Mouse (Mus musculus): ENCODE data around the gene Fibp.

The Fibp gene

DNA sequence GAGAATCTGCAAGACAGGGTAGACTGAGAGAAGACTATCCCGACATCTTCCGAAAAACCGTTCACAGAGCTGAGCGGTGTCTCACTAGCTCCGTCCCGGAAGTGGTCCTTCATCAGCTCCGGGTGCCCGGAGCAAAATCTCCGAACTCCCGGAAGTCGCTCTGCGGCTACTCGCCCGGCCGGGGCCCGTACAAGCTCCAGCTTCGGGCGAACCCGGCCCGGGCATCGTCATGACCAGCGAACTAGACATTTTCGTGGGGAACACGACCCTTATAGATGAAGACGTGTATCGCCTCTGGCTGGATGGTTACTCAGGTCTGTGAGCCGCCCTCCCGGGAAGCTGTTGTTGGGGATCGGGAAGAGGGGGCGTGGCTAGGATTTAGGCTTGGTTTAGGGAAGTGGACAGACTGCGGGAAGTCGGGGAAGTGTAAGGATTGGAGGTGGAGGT lies at the start of gene Fibp:
Fibp (plus strand) TSS at position 151 of the 447 bp plus-strand sequence.
- peak; percentile 72 for DNase-seq (ENCODE audit: low read depth, low spot score)

DNA sequence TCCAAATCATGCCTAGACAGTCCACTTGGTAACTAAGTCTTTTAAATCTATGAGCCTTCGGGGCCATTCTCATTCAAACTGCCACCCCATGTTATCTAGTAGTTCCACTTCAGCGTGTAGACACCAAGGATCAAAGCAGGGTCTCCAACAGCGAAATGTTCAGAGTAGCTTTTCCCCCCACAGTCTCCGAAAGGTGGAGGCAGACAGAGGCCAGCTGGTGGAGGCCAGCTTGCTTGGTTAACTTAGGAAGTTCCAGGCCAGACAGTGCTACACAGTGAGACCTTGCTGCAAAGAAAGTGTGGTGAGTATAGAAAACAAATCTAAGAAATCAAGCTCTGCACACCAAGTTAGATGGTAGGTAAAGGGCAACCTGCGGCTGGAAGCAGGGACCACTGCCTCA lies 49.8 kb upstream of the Fibp start:
- DNase-seq (ENCODE audit: low read depth, low spot score): no peak

DNA sequence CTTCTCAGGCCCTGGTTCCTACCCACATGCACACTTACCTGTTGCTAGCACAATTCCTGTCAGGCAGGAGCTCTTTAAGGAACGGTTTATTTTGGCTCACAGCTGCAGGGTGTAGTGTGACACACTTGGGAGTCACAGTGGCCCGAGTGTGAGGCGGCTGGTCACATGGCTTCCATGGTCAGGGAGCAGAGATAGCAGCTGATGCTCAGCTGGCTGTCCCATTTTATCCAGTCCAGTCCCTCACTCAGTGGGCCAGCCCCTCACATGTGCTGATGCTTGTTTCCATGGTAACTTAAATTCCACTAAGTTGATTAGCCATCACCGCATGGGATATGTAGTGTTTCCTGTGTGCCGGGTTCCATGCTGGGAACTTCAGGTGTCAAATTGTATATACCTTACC lies 48.5 kb upstream of the Fibp start:
- no peak for DNase-seq (ENCODE audit: low read depth, low spot score)

DNA sequence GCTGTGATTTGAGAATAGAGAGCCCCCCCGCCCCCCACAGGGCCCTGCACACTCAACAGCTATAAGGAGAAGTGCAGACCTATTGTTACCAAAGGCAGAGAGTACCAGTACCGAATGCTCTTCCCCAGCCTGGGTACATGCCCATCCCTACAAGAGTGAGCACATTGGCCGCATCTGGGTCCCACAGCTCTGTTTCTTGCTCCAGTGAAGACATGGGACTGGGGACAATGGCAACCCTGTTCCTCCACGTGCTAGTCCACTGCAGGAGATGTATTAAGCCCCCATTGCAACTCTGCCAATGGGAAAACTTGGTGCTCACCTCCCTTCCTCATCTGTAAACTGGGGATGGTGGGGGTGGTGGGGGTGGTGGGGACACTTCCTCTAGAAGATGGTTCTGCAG lies 46.6 kb upstream of the Fibp start:
- DNase-seq (ENCODE audit: low read depth, low spot score): no peak

DNA sequence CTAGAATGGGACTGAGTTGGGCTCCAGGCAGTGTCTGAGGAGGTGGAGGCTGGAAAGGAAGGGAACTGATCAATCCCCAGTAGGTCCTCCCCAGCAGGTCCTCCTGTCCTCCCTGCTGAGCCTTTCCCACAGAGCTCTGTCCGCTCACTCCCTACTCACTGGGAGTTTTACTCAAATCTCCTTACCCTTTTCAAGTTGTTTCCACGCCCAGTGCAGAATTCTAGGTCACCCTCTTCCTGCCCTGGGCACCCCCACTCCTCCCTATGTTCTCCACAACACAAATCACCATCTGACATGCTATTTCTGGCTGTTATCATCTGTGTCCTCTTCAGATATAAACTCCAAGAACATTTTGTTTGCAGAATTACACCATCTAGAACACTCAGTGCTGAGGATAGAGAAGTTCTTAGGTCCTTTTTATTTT lies 45.9 kb upstream of the Fibp start:
- DNase-seq (ENCODE audit: low read depth, low spot score): no peak

DNA sequence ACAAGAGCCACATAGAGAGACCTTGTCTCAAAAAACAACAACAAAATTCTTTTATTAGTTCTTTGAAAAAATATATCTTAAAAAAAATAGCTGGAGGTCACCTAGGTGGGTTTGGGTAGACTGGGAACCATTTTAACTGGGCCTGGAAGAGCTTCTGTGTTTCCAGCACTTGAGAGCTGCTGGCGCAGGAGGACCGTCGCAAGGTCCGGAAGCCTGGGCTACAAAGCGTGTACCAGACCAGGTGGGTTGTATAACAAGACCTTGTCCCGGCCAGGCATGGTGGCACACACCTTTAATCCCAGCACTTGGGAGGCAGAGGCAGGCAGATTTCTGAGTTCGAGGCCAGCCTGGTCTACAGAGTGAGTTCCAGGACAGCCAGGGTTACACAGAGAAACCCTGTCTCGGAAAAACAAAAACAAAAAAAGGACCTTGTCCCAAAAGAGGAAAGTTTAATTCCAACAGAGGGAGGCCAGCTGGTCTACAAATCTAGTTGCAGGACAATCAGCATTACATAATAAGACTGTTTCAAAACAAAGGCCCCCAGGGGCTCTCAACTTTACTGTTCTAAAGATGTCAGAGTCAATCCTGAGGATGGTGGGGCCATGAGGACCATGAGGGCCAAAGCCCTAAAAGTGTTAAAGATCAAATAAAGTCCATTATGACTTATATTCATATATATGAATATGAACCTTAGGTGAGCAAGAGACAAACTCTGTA lies 41.5 kb upstream of the Fibp start:
- DNase-seq (ENCODE audit: low read depth, low spot score): no peak

DNA sequence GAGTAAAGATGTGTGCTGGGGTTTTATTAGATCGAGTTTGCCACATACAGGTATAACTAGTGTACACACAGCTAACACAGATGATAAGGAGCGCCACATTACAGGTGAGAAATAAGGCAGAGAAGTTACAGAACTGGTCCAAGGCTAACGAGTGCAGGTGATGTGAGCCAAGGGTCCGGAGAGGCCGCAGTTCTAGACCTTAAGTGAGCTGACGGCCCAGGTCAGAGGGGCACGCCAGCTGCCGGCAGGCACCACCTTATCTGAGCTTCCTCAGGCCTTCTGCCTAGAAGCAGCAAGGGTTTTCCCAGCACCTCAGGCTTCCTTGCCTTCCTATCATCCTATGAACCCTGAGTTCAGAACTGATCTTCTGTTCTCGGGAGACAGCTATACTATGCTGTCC lies 40.8 kb upstream of the Fibp start:
- no peak for DNase-seq (ENCODE audit: low read depth, low spot score)

DNA sequence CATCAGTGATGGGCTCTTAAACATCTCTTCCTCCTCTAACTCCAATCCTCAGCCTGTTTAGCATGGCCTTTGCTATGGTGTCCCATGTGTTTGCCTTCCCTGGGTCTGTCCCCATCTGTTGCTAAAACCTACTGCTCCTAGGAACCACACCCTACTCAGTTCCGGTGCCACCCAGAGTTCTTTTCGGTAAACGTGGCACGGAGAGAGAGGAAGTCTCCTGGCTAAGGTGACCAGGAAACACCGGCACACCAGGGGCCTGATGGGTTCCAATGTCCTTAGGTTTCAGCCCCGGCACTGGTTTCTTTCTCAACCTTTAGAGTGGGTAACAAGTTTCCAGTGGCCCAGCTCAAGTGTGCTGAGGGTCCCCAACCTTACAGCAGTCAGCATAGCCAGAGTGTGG lies 39.8 kb upstream of the Fibp start:
- no peak for DNase-seq (ENCODE audit: low read depth, low spot score)

DNA sequence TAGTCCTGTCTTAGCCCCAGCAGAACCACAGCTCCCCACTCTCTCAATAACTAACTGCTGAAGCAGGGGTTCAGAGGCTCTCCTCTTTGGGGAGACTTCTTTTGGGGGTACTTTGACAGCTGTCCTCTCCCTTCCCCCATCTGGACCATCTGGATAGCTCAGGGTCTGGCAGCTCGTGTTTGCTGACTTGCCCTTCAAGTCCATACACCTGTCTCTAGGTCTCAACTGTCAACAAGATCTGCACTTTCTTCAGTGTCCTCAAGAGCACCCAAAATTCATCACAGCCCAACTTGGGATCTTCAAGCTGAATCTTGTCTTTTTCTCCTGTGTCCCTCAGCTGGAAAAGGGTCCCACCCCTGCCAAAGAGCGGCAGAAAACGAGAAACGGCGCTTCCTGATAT lies 38.6 kb upstream of the Fibp start:
- no peak for DNase-seq (ENCODE audit: low read depth, low spot score)

DNA sequence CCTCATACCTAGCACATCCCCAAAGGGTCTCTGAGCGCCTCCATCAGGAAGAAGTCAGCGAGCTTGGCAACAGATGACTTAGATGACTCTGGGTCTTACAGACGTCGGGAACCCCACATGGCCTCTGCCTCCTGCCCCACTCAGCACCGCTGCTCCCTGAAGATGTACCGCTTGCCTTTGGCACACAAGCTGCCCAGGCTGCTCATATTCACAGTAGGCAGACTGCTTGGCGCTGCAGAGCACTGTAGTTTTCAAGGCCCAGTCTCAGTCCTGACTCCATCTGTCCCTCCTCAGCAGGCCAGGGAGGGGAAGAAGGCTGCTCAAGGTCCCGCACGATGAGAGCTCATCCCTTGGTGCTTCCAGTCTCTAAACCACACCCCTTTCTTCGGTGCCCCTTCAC lies 38.1 kb upstream of the Fibp start:
- DNase-seq (ENCODE audit: low read depth, low spot score): no peak

DNA sequence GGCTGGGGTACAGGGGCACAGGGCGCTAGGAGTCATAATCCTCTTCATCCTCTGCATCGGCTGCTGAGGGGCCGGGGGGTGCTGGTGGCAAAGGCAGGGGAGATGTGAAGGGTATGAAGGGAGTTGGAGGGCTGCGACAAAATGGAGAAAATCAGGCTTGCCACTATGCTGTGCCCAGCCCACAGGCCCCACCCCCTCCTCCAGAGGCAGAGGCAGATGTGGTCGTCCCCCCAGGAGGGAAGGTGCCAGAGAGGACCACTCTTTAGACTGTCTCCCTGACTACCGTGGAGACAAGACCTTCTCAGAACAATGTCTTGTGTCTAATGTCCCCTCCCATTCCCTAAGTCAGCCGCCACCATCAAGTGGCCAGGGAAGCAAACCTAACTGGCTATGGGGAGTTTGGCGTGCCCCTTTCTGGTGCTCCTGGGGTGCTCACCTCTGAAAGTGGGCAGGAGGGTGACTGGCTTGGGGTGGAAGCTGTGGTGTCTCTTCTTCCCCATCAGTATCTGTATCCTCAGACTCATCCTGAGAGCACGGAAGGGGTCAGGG lies 37.4 kb upstream of the Fibp start:
- DNase-seq (ENCODE audit: low read depth, low spot score): no peak

DNA sequence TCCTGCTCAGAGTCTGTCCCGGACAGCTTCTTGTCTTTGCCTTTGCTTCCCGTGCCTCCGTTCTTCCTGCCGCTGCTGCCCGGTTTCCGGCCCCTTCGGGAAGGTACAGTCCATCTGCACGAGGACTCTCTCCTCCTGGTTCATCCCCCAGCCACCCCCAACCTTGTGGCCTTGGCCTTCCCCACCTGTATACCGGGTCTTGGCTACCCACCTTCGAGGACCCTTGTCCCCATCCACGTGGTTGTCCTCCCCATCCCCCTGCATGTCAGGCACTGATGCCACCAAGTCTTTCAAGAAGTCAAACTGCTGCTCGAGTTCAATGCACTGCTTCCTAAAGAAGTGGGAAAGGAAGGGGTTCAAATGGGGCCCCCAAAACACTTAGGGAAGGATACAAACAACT lies 36.9 kb upstream of the Fibp start:
- DNase-seq (ENCODE audit: low read depth, low spot score): no peak

DNA sequence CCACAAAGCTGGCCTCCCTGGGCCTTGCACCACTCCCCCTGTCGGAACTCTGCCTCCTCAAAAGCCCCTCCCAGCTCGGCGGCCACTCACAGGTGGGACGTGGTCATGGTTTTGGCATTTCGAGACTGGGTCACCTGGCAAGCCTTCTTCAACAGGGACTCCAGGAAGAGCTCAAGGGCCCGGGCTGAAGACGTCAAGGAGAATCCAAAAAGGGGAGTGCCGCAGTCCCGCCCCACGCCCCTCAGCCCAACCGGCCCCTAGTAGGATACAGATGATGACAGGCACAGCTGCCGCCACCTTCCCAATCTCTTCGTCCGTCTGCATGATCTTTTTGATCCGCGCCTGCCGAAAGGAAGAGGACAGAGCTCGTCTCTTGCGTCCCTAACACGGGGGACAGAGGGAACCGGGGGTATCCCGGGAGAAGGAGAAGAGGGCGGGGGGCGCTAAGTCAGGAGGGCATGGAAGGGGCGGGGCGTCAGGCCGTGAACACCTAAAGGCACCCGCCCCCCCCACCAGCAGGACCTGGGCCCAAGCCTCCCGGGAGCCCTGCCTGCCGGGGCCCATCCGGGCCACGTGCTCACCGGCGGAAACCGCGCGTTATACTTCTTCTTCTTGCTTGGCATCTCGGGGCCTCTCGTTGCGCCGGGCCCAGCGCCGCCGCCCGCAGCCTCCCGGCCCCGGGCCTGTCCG lies 36.2 kb upstream of the Fibp start:
- no peak for DNase-seq (ENCODE audit: low read depth, low spot score)

DNA sequence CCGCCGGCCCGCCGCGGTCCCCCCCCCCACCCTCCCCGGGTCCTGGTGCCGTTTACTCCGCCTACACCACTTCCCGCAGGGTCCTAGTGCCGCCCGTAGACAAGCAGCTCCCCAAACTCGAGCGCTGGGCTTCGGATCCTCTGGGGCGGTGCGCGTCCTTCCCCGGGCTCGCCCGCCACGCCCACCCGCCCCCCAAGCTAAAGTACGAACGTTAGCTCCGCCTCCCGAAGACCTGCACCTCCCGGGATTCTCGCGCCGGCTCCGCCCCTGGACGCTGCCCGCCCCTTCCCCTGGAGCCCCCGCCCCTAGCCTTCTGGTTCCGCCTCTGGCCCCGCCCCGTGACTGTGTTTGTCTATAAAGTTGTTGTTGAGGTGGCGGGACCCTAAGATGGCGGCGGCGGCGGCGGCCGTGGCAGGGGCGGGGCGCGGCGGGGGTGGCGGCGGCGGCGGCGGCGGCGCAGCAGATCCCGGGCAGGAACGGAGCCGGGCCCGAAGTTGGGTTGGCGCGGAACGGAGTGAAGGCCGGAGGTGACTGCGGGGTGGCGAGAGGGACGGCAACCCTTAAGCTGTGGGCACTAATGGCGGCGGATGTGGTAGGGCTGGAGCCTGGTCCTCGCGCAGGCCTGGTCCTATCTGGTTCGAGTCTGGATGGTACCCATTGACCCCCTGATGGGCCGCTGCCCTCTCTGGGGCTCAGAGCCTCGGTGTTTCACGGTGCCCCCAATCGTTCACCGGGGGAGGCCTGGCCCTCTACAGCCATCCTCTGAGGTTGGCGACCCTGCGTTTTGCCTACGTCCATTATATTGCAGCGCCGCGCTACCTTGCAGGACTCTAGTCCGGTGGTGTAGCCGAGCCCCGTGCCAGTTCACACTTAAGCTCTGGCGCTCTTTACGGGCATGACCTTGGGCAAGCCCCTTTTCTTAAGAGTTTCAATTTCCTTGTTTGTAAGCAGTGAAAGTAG lies 35.4 kb upstream of the Fibp start, which contains the start of the genes Drap1 and AI837181:
Drap1 (minus strand) TSS at position 198 of the 960 bp plus-strand sequence.
AI837181 (plus strand) TSS at position 363 of the 960 bp plus-strand sequence.
- DNase-seq (ENCODE audit: low read depth, low spot score): peak; percentile 92

DNA sequence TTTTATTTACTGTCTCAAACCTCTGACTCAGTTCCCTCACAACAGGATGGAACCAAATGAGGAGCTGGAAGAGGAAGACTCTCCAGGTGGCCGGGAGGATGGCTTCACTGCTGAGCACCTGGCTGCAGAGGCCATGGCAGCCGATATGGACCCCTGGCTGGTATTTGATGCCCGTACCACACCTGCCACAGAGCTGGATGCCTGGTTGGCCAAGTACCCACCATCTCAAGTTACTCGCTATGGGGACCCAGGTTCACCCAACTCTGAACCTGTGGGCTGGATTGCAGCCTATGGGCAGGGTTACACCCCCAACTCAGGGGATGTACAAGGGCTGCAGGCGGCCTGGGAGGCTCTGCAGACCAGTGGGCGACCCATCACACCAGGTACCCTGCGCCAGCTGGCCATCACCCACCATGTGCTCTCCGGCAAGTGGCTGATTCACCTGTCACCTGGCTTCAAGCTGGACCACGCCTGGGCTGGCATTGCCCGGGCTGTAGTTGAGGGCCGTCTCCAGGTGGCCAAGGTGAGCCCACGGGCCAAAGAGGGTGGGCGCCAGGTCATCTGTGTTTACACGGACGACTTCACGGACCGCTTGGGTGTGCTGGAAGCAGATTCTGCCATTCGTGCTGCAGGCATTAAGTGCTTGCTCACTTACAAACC lies 34.4 kb upstream of the Fibp start:
- DNase-seq (ENCODE audit: low read depth, low spot score): no peak

DNA sequence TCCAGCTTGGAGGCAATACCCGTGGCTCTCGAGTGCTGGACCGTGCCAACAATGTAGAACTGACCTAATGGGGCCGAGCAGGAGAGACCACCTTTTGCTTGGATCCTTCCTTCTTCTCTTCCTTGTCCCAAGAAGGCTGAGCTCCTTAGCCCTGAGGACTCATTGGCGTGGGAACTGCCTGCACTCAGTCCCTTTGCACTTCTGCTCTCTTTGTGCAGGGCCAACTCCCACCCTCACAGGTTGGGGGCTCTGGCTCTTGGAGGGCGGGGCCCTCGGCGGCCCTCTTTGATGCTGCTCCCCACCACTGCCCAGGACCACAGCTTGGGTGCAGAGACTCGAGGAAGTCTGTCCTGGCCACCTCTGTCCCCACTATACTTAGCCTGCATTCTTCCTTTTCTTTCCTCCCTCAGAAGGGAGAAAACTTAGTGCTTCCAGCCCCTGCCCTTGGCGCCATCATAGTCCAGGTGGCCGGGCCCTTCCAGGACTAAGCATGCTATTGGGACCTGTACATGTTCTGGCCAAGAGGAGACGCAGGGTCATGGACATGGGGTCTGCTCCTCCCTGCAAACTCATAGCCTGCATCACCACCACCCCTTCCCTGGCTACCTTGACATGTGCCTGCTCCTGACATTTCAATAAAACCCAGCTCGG lies 33.6 kb upstream of the Fibp start:
- no peak for DNase-seq (ENCODE audit: low read depth, low spot score)

DNA sequence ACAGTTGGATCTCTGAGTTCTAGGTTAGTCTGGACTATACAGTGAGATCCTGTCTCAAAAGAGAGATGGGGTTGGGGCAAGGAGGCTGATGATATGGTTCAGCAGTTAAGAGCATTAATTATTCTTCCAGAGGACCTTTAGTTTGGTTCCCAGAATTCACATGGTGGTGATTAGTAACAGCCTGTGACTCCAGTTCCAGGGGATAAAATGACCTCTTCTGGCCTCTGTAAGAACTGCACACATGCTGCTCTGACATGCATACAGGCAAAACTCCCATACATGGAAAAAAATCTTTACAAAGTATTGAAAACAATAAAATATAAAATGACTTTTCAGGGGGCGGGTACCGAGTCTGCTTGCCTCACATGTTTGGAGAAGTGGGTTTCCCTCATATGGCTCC lies 32.3 kb upstream of the Fibp start:
- DNase-seq (ENCODE audit: low read depth, low spot score): no peak

DNA sequence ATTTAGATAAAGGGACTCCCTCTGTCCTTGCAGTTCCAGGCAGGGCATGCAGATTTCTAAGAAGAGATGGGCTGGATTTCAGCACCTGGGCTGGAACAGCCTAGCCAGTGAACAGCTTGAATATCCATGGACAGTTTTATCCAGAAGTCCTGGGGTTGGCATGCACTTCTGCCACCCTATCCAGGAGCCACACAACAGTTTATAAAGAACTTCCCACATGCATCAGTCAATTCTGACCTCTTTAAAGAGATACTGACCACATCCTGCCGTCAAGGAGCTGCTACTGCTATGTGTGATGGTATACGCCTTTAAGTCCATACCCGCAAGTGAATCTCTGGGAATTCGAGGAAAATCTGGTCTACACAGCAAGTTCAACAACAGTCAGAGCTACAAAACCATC lies 31.2 kb upstream of the Fibp start:
- no peak for DNase-seq (ENCODE audit: low read depth, low spot score)

DNA sequence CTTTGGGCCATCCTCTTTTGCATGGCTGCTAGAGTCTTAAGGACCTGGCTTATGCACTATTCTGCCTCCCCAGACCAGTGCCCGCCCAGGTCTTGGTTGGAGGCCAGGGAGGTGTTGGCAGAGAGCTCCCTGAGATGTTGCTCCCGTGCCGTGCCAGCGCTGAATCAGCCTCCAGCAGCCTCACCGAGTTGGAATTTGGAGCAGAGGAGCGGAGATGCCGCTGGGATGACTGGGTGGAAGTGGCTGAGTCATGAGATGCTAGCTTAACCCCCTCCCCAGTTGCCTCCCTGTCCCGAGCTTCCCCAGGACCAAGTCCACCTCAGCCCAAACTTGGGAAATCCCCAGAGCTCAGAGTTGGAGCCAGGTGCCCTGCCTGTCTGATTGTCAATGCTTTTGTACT lies 30.6 kb upstream of the Fibp start:
- no peak for DNase-seq (ENCODE audit: low read depth, low spot score)

DNA sequence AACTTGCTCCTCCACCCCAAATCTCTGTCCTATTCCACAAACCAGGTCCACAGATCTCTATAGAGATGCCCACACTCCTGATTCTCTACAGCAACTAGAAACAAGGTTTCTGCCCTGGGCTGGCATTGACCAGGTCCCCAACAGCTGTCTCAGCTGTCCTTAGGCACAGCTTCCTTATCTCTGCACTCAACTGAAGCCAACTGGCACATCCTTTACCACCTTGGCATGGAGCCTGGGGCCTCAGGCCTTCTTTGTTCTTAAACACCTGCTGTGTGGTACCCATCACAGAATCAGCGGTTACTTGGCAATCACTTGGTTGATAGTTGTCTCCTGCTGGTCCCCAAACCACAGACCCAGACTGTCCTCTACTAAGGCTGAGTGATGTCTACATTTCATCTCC lies 30.0 kb upstream of the Fibp start:
- no peak for DNase-seq (ENCODE audit: low read depth, low spot score)

Measured in retina, adult 2 months (tissue).